Mouse (Mus musculus): ENCODE results near the gene Hnrnph1. TPM values are rescaled to one million over a fixed set of nuclear protein-coding genes. Genes with fewer than 3 reads are reported as not detected.

Gene Hnrnph1
- polyA plus RNA-seq, 1 experiment from 2014 or later, result 98.4 TPM

Other genes starting within 250 kb of the Hnrnph1 start
- gene Tbc1d9b, start 245.6 kb upstream of the Hnrnph1 start, polyA plus RNA-seq (2018), result 44.0 to 64.7 TPM (median 64.2 TPM) in 3 replicates
- gene Mrnip, start 202.5 kb upstream of the Hnrnph1 start, polyA plus RNA-seq (2018), result 2.3 to 4.9 TPM (median 2.4 TPM) in 3 replicates
- 491 to 809 TPM (median 572 TPM) in 3 replicates for gene Sqstm1, start 166.2 kb upstream of the Hnrnph1 start, polyA plus RNA-seq (2018)
- gene Mgat4b, start 166.1 kb upstream of the Hnrnph1 start, polyA plus RNA-seq (2018), result 34.3 to 55.7 TPM (median 49.2 TPM) in 3 replicates
- 6.5 to 23.2 TPM (median 6.5 TPM) in 3 replicates for gene Ltc4s, start 138.4 kb upstream of the Hnrnph1 start, polyA plus RNA-seq (2018)
- 9.9 to 14.8 TPM (median 12.5 TPM) in 3 replicates for gene Maml1, start 84.7 kb upstream of the Hnrnph1 start, polyA plus RNA-seq (2018)
- 353 to 731 TPM (median 370 TPM) in 3 replicates for gene Canx, start 51.3 kb upstream of the Hnrnph1 start, polyA plus RNA-seq (2018)
- not detected in 3 replicates for gene Cby3, start 22.5 kb upstream of the Hnrnph1 start, polyA plus RNA-seq (2018)
- 37.9 to 75.9 TPM (median 39.7 TPM) in 3 replicates for gene Rufy1, start 54.1 kb downstream of the Hnrnph1 start, polyA plus RNA-seq (2018)
- not detected in 3 replicates for gene Adamts2, start 225.1 kb downstream of the Hnrnph1 start, polyA plus RNA-seq (2018)